Comparison of ENCODE assay signal across 8 mouse cellular contexts in the genomic region with DNA sequence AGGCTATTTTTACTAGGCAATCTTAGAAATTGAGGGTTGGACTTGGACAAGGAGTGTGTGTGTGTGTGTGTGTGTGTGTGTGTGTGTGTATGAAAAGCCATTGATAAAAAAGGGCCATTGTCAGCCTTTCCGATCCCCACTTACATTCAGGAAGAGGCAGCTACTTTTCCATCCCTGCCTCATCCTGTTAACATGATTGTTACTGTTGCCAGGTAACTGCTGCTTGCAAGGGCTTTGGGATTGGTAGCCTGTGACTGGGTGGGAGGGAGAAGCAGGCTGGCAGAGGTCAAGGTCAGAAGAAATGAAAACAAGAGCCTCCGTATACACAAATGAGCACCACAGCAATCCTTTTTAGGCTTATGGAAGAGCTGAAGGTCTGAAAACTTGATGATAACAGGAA. TPM values are rescaled to one million over a fixed set of nuclear protein-coding genes. Genes with fewer than 3 reads are reported as not detected.
DNase-seq lines count a peak whose midpoint lies in the region; ATAC-seq lines count a peak whose summit lies in the region.

No protein-coding gene starts in this region.

- H3K4me3 ChIP-seq in neural tube, embryonic 11.5 days (ENCODE audit: low read depth, low read length), result no peak overlapping the region

- 0 out of 2 replicates have a peak, but pooled peaks cover 4% of the 10 kb centered on the region for H3K4me1 ChIP-seq in neural tube, embryonic 11.5 days (ENCODE audit: control insufficient read depth, insufficient read depth, low read length)

- no peak overlapping the region for H3K27ac ChIP-seq in neural tube, embryonic 11.5 days (ENCODE audit: low read depth, low read length)

- no peaks in the 10 kb centered on the region for H3K36me3 ChIP-seq in neural tube, embryonic 11.5 days (ENCODE audit: control insufficient read depth, insufficient read depth, low read length)

- peak; percentile 18 for DNase-seq in right cerebral cortex, postnatal 4 days
- no peak for DNase-seq in right cerebral cortex, adult 18-20 months
- peak; percentile 46 to 55 for DNase-seq in heart, adult 9 months (ENCODE audit: low spot score in 2 of 2)
- peak; percentile 37 for DNase-seq in kidney, postnatal 14 days
- peak; percentile 58 for DNase-seq in neural tube, embryonic 11.5 days (ENCODE audit: low spot score)
- DNase-seq in urinary bladder, postnatal 4 days (ENCODE audit: low spot score in 2 of 2), result no peak
- DNase-seq in right cerebral cortex, postnatal 36 days (ENCODE audit: low spot score in 2 of 2), result no peak
- DNase-seq in right cerebral cortex, postnatal 14 days, result no peak

- H3K27me3 ChIP-seq in neural tube, embryonic 11.5 days (ENCODE audit: control insufficient read depth, insufficient read depth, low read length), result no peaks in the 10 kb centered on the region

- 19% methylated on average over 2 of the region's 2 CpGs for WGBS in neural tube, embryonic 11.5 days

- H3K4me2 ChIP-seq in neural tube, embryonic 11.5 days (ENCODE audit: low read depth), result no peak overlapping the region

- no peaks in the 10 kb centered on the region for H3K9me3 ChIP-seq in neural tube, embryonic 11.5 days (ENCODE audit: control insufficient read depth, low read length)

- ATAC-seq in neural tube, embryonic 11.5 days (ENCODE audit: insufficient read depth, low FRiP score, low TSS enrichment), result no peak

- H3K9ac ChIP-seq in neural tube, embryonic 11.5 days (ENCODE audit: low read length), result no peak overlapping the region

RNA-seq across cellular contexts. Expression of gene Npl, which starts 48.9 kb away (rescaled TPM):
- polyA plus RNA-seq in neural tube, embryonic 11.5 days (2014; fragmentation: Nextera tagmentation; extraction: Ambion mirVana), result 14.5 and 14.6 TPM in 2 replicates

RNA-seq across cellular contexts. Expression of gene Rgs8, which starts 54.1 kb away (rescaled TPM):
- polyA plus RNA-seq in neural tube, embryonic 11.5 days (2014; fragmentation: Nextera tagmentation; extraction: Ambion mirVana), result 8.1 and 9.8 TPM in 2 replicates

Comparison
In these comparisons a context has a peak if more than half of its experiments do, and no peak if none do; other contexts are left out.
1. DNase-seq: peak in right cerebral cortex, postnatal 4 days (single experiment), heart, adult 9 months (2 of 2), kidney, postnatal 14 days (single experiment) and neural tube, embryonic 11.5 days (single experiment); none in right cerebral cortex, adult 18-20 months (single experiment), urinary bladder, postnatal 4 days (0 of 2), right cerebral cortex, postnatal 36 days (0 of 2) and right cerebral cortex, postnatal 14 days (single experiment).